Mouse (Mus musculus) kidney, adult 11 months (tissue): ENCODE data around the gene Gm6337.
"Not testable (repeated sequence)": the region's sequence is repeated elsewhere in the genome, so short reads cannot be mapped to it uniquely, and the experiment has no call there.

Source experiments
- DNase-seq: peaks from one replicate; pipeline ENCODE4 v3.0.0; 2022

Gm6337 gene

DNA sequence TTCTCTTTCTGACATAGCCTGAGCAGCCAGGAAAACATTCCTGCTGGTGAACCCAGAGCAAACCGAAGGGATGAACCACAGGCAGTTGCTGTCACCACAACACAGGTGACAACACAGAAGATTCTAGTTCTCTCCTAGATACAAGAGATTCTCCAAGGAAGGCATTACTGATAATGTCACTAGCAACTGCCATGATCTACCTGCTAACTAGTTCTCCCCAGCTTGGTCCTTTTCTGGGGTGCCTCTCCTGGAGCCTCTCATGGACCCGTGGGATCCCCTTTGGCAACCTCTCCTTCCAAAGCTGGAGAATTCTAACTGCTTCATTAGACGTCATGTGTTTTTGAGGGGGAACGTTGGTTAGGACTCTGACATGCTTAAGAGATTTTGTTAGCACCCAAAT is at the start of gene Gm6337:
Gm6337 (minus strand) TSS at position 101 of the 400 bp plus-strand sequence.
- DNase-seq: not testable (repeated sequence)

DNA sequence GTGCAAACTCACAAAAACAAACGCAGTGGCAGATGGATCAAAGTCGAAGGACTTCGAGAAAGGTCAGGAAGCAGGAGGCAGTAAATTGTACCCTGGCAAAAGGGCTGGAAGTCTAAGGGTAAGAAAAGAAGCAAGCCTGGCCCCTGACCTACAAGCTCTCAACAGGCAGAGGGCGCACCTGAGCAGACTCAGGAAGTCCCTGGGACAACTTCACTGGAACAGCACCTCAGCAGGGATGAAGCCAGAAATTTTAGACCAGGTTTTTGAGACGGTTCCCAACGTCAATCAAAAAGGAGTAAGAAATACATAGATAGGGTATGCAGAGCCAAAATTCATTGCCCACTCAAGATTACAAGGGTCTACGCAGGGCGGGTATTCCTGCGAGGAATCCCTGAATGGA is 49.4 kb upstream of the Gm6337 start:
- not testable (repeated sequence) for DNase-seq

DNA sequence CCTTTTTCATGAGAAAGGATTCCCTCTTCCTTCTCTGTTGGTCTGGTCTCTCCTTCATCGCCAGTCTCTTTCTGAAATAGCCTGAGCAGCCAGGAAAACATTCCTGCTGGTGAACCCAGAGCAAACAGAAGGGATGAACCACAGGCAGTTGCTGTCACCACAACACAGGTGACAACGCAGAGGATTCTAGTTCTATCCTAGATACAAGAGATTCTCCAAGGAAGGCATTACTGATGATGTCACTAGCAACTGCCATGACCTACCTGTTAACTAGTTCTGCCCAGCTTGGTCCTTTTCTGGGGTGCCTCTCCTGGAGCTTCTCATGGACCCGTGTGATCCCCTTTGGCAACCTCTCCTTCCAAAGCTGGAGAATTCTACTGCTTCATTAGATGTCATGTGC is 35.8 kb upstream of the Gm6337 start, which contains the start of gene Gm8206:
Gm8206 (minus strand) TSS at position 101 of the 400 bp plus-strand sequence.
- DNase-seq: not testable (repeated sequence)
